Mouse (Mus musculus) frontal cortex, postnatal 14 days (tissue): ENCODE measurements around the gene Gm3055.
"Not testable (repeated sequence)": the region's sequence is repeated elsewhere in the genome, so short reads cannot be mapped to it uniquely, and the experiment has no call there.

Experiments
- DNase-seq, 2 experiments: peaks; one replicate each; pipeline ENCODE4 v3.0.0; 2022; ENCODE audit warnings: low spot score in 2 of 2

The Gm3055 gene

GRCm38 (mm10) chr10:81770506-81771403 is at the start of gene Gm3055:
Gene Gm3055, minus strand, starts transcription at chr10:81771161.
- not testable (repeated sequence) for DNase-seq

DNA sequence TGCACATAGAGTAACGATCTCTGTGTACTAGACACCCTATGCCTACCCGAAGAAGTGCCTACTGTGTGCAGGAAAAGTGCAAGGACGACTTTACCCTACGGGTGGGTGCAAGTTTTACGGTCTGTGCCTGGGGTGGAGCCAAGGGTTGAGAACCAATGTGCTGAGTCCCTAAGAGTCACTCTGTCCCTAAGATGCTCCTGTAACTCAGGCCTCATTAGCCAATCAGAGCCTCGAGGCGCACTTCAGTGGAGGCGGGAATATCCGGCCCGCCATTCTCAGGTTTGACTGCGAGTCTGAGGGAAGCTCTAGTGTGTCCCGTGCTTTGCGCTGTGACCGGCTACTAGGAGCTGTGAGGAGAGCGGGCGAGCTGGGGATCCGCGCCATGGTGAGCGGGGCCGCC is 40.9 kb upstream of the Gm3055 start, which contains the start of gene Gm4767:
TSS of gene Gm4767 (plus strand) at position 288 of the 400 bp plus-strand sequence.
- not testable (repeated sequence) for DNase-seq

- not testable (repeated sequence) for DNase-seq
Measured at GRCm38 (mm10) chr10:81771404-81771777, 430 bp upstream of the Gm3055 start.

GRCm38 (mm10) chr10:81704531-81705301 is 66.2 kb downstream of the Gm3055 start, which contains the start of gene Zfp433:
Gene Zfp433, plus strand, starts transcription at chr10:81704825.
- not testable (repeated sequence) for DNase-seq
